Mouse (Mus musculus) olfactory bulb, adult 2 months (tissue): Measurements from ENCODE around the gene Wt1.

Experiments used
- CTCF ChIP-seq: fragments of 200-500 bp; IDR thresholded peaks from 2 replicates; pipeline ENCODE4 v1.5.1; 2012; ENCODE audit warnings: low read depth, mild to moderate bottlenecking, low read length, moderate library complexity; ENCODE audit not compliant: insufficient read depth
- POLR2A ChIP-seq: fragments of 200-500 bp; IDR thresholded peaks from 2 replicates; pipeline ENCODE4 v1.6.1; 2012; ENCODE audit warnings: mild to moderate bottlenecking, low read depth, low read length, moderate library complexity; ENCODE audit not compliant: insufficient read depth

DNA sequence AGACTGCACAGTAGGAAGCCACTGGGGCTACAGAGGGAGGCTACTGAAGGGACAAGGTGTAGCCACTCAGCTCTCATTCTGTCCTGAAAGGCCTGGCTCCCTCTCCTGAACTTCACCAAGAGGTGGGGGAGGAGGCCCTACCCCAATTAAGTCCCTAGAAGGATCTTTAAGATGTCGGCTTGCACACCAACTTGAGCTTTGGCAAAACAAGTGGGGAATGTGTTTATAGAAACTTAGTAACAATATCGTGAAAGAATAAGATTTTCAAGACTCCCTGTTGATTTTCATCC is 5.4 kb downstream of the Wt1 start:
- TF ChIP-seq CTCF = no peak
- no peak for TF ChIP-seq POLR2A
